Mouse (Mus musculus): ENCODE measurements around the gene Hrasls5. TPM values are rescaled to one million over a fixed set of nuclear protein-coding genes. Genes with fewer than 3 reads are reported as not detected.

Gene Hrasls5
- polyA plus RNA-seq (2017; shearing (Covaris generic)) = not detected

DNA sequence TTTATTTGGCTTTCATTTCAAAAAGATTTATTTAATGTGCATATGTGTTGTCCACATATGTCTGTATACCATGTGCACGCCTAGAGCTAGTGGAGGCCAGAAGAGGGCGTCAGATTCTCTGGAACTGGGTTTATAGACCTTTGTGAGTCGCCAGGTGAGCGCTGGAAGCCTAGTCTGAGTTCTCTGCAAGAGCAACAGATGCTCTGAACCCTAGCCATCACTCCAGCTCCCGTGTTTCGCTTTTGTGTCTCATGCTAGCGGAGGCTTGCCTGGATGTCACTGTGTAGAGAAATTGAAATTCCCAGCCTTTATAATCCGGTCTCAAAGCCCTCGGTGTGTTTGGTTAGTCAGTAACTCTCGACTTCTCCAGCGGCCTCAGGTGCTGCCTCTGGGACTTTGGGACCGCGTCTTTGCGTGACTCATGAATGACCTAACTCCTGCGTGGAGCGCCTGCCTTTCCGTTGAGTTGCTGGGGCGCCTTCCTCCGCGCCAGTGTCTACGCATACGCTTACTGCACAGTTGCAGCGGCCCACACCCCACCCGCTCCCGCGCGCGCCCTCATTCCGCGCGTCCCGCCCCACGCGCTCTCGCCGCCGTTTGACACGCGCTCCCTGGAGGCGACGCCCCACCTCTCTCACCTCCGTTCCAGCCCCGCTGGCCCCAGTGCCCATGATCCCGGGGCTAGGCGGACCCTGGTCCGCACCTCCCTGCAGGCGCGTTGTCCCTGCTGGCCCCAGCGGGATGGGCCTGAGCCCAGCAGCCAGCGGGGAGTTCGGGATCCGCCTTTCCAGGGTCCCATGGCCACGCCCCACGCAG, at the start of gene Hrasls5:
Hrasls5 (plus strand) TSS at position 600 of the 816 bp plus-strand sequence.

DNA sequence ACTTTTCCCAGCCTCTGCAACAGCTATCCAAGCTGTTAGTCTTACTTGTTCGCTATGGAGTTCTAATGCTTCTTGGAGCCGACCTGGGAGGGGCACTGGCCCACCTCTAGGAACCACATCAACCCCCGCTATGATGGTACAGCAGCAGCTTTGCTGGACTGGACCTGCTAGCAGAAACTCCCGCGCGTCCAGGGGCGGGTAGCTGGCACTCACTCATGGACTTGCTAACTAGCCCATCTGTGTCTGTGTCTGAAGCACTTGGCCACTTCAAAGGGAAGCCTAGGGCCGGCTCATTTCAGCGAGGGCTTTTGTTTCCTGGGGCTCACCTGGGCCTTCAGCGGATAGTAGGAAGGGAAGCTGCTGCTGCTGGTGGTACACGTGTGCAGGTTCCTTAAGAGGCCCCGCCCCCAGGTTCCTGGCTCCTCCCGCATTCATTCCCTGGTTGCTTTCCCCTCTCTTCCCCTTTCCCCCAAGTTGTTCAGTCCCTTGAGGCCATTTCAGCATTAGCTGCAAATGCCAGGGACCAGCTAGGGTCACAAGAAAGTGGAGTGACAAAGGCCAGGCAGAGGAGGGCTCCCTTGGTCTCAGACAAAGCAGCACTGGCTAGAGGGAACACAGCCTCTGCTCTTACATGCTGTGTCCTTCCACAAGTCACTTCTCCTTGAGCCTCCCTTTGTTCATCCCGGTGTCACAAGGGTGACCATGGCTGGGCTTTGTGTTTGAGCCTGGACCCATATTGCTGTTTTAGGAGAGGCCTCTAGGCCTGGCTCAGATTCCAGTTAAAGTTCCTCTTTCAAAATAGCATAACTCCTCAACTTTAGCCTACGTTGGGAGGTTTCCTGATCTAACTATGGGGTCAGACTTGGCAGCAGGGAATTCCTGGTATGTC, 5.3 kb upstream of the Hrasls5 start, which contains the start of gene Lgals12:
Lgals12 (minus strand) TSS at position 393 of the 889 bp plus-strand sequence.

Other genes with a start within 250 kb of the Hrasls5 start
- 31.4 TPM for gene Spindoc, start 229.5 kb upstream of the Hrasls5 start, polyA plus RNA-seq (2017; shearing (Covaris generic))
- 0.36 TPM for gene 2700081O15Rik, start 194.9 kb upstream of the Hrasls5 start, polyA plus RNA-seq (2017; shearing (Covaris generic))
- 56.7 TPM for gene Rtn3, start 129.3 kb upstream of the Hrasls5 start, polyA plus RNA-seq (2017; shearing (Covaris generic))
- 21.7 TPM for gene Atl3, start 118.5 kb upstream of the Hrasls5 start, polyA plus RNA-seq (2017; shearing (Covaris generic))
- 34.9 TPM for gene Pla2g16, start 55.1 kb upstream of the Hrasls5 start, polyA plus RNA-seq (2017; shearing (Covaris generic))
- gene Lgals12, start 5.3 kb upstream of the Hrasls5 start, polyA plus RNA-seq (2017; shearing (Covaris generic)) = not detected
- not detected for gene Slc22a19, start 98.8 kb downstream of the Hrasls5 start, polyA plus RNA-seq (2017; shearing (Covaris generic))
- gene Slc22a26, start 190.1 kb downstream of the Hrasls5 start, polyA plus RNA-seq (2017; shearing (Covaris generic)) = not detected

All from naive thymus-derived CD4-positive, alpha-beta T cell, adult 5 months (primary cell).